In genomic region chr17:31216068-31216955, GRCm38 (mm10) we compare ENCODE assay signal across 15 mouse cellular contexts. TPM values are rescaled to one million over a fixed set of nuclear protein-coding genes. Genes with fewer than 3 reads are reported as not detected.
DNase-seq lines count a peak whose midpoint lies in the region; ATAC-seq and TF ChIP-seq lines count a peak whose summit lies in the region.
"Had no signal": no experiment of that assay in that cellular context is flagged by ENCODE, and none has a peak within 500 bp of the region (broad histone marks: within the 10 kb centered on the region; RNA-seq: fewer than 3 reads in every experiment).

No protein-coding gene starts in this region.

- no peak overlapping the region for H3K4me2 ChIP-seq in kidney, embryonic 16.5 days (replicated peaks; ENCODE audit: low read depth, low read length)
- no peak overlapping the region for H3K4me2 ChIP-seq in stomach, embryonic 16.5 days (ENCODE audit: low read depth, low read length)
- H3K4me2 ChIP-seq: embryonic facial prominence, embryonic 12.5 days had no signal

- ATAC-seq in kidney, embryonic 16.5 days (ENCODE audit: low FRiP score, low TSS enrichment), result no peak
- ATAC-seq in stomach, embryonic 16.5 days (ENCODE audit: insufficient read depth, low FRiP score), result peak; percentile 20

- H3K4me1 ChIP-seq in lung, adult 2 months (ENCODE audit: control insufficient read depth, insufficient read depth, low read length), result no peaks in the 10 kb centered on the region
- no peaks in the 10 kb centered on the region for H3K4me1 ChIP-seq in kidney, embryonic 16.5 days (ENCODE audit: insufficient read depth, low read length)
- no peaks in the 10 kb centered on the region for H3K4me1 ChIP-seq in stomach, embryonic 16.5 days (ENCODE audit: control insufficient read depth, insufficient read depth, low read length)

- no peaks in the 10 kb centered on the region for H3K36me3 ChIP-seq in kidney, embryonic 16.5 days (ENCODE audit: insufficient read depth, low read length)
- no peaks in the 10 kb centered on the region for H3K36me3 ChIP-seq in stomach, embryonic 16.5 days (ENCODE audit: control insufficient read depth, insufficient read depth, low read length)
- H3K36me3 ChIP-seq: embryonic facial prominence, embryonic 12.5 days had no signal

- no peaks in the 10 kb centered on the region for H3K27me3 ChIP-seq in kidney, embryonic 16.5 days (ENCODE audit: insufficient read depth, low read length)
- no peaks in the 10 kb centered on the region for H3K27me3 ChIP-seq in stomach, embryonic 16.5 days (ENCODE audit: control insufficient read depth, insufficient read depth, low read length)
- H3K27me3 ChIP-seq: embryonic facial prominence, embryonic 12.5 days had no signal

- no peak for TF ChIP-seq CTCF in lung, adult 2 months (IDR thresholded peaks at IDR 0.05; ENCODE audit: insufficient read depth, low read length)

- H3K4me3 ChIP-seq in lung, adult 2 months (replicated peaks; ENCODE audit: extremely low read depth, low read depth, low read length), result no peak overlapping the region
- no peak overlapping the region for H3K4me3 ChIP-seq in kidney, embryonic 16.5 days (ENCODE audit: low read length)
- no peak overlapping the region for H3K4me3 ChIP-seq in stomach, embryonic 16.5 days (replicated peaks; ENCODE audit: low read length)
- H3K4me3 ChIP-seq: embryonic facial prominence, embryonic 12.5 days; myocyte had no signal

- no peak overlapping the region for H3K9ac ChIP-seq in kidney, embryonic 16.5 days (replicated peaks; ENCODE audit: low read length)
- H3K9ac ChIP-seq in stomach, embryonic 16.5 days (ENCODE audit: low read length), result no peak overlapping the region; the same call in 1 of the 2 replicates
- H3K9ac ChIP-seq: embryonic facial prominence, embryonic 12.5 days had no signal

- DNase-seq in cerebellum, postnatal 10 days, result peak; percentile 76 to 78
- no peak for DNase-seq in cerebellum, adult 9-11 months
- peak; percentile 11 for DNase-seq in lung, postnatal 10 days
- DNase-seq in lung, adult 2 months, result no peak
- DNase-seq in spleen, adult 18-20 months, result no peak
- no peak for DNase-seq in left cerebral cortex, adult 18-20 months (ENCODE audit: low spot score in 2 of 2)
- DNase-seq: right cerebral cortex, postnatal 25 days; thymus, postnatal 14 days had no signal

- peak overlapping the region; percentile 35; the same call in 1 of the 2 replicates for H3K27ac ChIP-seq in kidney, embryonic 16.5 days (ENCODE audit: low read length)
- H3K27ac ChIP-seq in stomach, embryonic 16.5 days (ENCODE audit: low read length), result peak overlapping the region; percentile 39; the same call in 1 of the 2 replicates
- H3K27ac ChIP-seq: embryonic facial prominence, embryonic 12.5 days had no signal

- TF ChIP-seq POLR2A in lung, adult 2 months (IDR thresholded peaks at IDR 0.05; ENCODE audit: borderline replicate concordance, extremely low read depth, low read depth, low read length), result no peak

- no peaks in the 10 kb centered on the region for H3K9me3 ChIP-seq in kidney, embryonic 16.5 days (ENCODE audit: low read length)
- no peaks in the 10 kb centered on the region for H3K9me3 ChIP-seq in stomach, embryonic 16.5 days (replicated peaks; ENCODE audit: control insufficient read depth, low read length)
- H3K9me3 ChIP-seq: embryonic facial prominence, embryonic 12.5 days had no signal

- WGBS in lung, adult 2 months, result 35% methylated on average over 5 of the region's 5 CpGs
- WGBS in kidney, embryonic 16.5 days, result 41% methylated on average over 5 of the region's 5 CpGs
- WGBS in stomach, embryonic 16.5 days, result 49% methylated on average over 5 of the region's 5 CpGs

RNA-seq across cellular contexts. Expression of gene Ubash3a, which starts 8.6 kb away (rescaled TPM):
- polyA plus RNA-seq in lung, adult 2 months (2012; rRNA removed), result 0.63 and 1.1 TPM in 2 replicates
- 0.28 and 0.40 TPM in 2 replicates for polyA plus RNA-seq in kidney, embryonic 16.5 days (2015; fragmentation: Nextera tagmentation; extraction: Ambion mirVana)
- polyA plus RNA-seq in stomach, embryonic 16.5 days (2015; fragmentation: Nextera tagmentation; extraction: Ambion mirVana), result 1.1 and 1.4 TPM in 2 replicates
- total RNA-seq in left cerebral cortex, adult 18-20 months (2021), result not detected
- total RNA-seq: gastrocnemius, adult 18-20 months had no signal
- polyA plus RNA-seq: myocyte had no signal

RNA-seq across cellular contexts. Expression of gene Tmprss3, which starts 17.5 kb away (rescaled TPM):
- polyA plus RNA-seq in lung, adult 2 months (2012; rRNA removed), result 0.05 and 0.11 TPM in 2 replicates
- polyA plus RNA-seq in kidney, embryonic 16.5 days (2015; fragmentation: Nextera tagmentation; extraction: Ambion mirVana), result not detected in 2 replicates
- 0.39 and 0.89 TPM in 2 replicates for polyA plus RNA-seq in stomach, embryonic 16.5 days (2015; fragmentation: Nextera tagmentation; extraction: Ambion mirVana)
- under 1 TPM in 1 of 2 experiments, not detected in 1; 0.12 TPM for total RNA-seq in left cerebral cortex, adult 18-20 months (2021)
- total RNA-seq: gastrocnemius, adult 18-20 months; layer of hippocampus, postnatal 10 days had no signal
- polyA plus RNA-seq: heart, embryonic 16.5 days; myocyte had no signal

RNA-seq across cellular contexts. Expression of gene Tff1, which starts 51.2 kb away (rescaled TPM):
- polyA plus RNA-seq in lung, adult 2 months (2012; rRNA removed), result not detected in 2 replicates
- 0.35 TPM in 1 of 2 replicates, not detected in the other for polyA plus RNA-seq in kidney, embryonic 16.5 days (2015; fragmentation: Nextera tagmentation; extraction: Ambion mirVana)
- 263 and 418 TPM in 2 replicates for polyA plus RNA-seq in stomach, embryonic 16.5 days (2015; fragmentation: Nextera tagmentation; extraction: Ambion mirVana)
- total RNA-seq in left cerebral cortex, adult 18-20 months (2021), result not detected
- total RNA-seq: gastrocnemius, adult 18-20 months; layer of hippocampus, postnatal 10 days had no signal
- polyA plus RNA-seq: embryonic facial prominence, embryonic 12.5 days; heart, embryonic 16.5 days had no signal

Comparison
In these comparisons a context has a peak if more than half of its experiments do, and no peak if none do; other contexts are left out.
1. DNase-seq: peak in cerebellum, postnatal 10 days (2 of 2) and lung, postnatal 10 days (single experiment); none in cerebellum, adult 9-11 months (single experiment), lung, adult 2 months (single experiment), spleen, adult 18-20 months (0 of 2) and left cerebral cortex, adult 18-20 months (0 of 2).
2. RNA of gene Tff1, which starts 51.2 kb away (polyA plus RNA-seq): 263 to 418 TPM in stomach, embryonic 16.5 days; 0.35 TPM in kidney, embryonic 16.5 days and not detected in lung, adult 2 months; every median in the first group is over 100 times any median in the second.